Mouse (Mus musculus) heart, embryonic 11.5 days (tissue): Measurements from ENCODE around the gene Denr. TPM values are rescaled to one million over a fixed set of nuclear protein-coding genes. Genes with fewer than 3 reads are reported as not detected.

Experiments
- ATAC-seq: fragments of 200-750 bp; cut with Nextera tagmentation; replicated peaks from 2 replicates; pipeline ENCODE4 v1.8.0; 2017; ENCODE audit warnings: moderate library complexity; ENCODE audit not compliant: insufficient number of reproducible peaks, low FRiP score, low TSS enrichment
- H3K27ac ChIP-seq: fragments of 300-500 bp; sonication (generic); 2 replicates; pipeline ENCODE4 v1.5.1; 2014; ENCODE audit warnings: mild to moderate bottlenecking, low read depth, low read length
- H3K27me3 ChIP-seq: fragments of 300-500 bp; sonication (generic); 2 replicates; pipeline ENCODE4 v1.6.1; 2014; ENCODE audit warnings: mild to moderate bottlenecking, low read length, mixed read lengths; ENCODE audit not compliant: control insufficient read depth, insufficient read depth
- H3K36me3 ChIP-seq: fragments of 300-500 bp; sonication (generic); 2 replicates; pipeline ENCODE4 v1.6.1; 2014; ENCODE audit warnings: mild to moderate bottlenecking, low read length, moderate library complexity, mixed read lengths; ENCODE audit not compliant: control insufficient read depth, insufficient read depth
- H3K4me1 ChIP-seq: fragments of 300-500 bp; sonication (generic); 2 replicates; pipeline ENCODE4 v1.6.1; 2014; ENCODE audit warnings: low read length; ENCODE audit not compliant: control insufficient read depth, insufficient read depth
- H3K4me2 ChIP-seq: fragments of 300-500 bp; sonication (generic); 2 replicates; pipeline ENCODE4 v1.6.1; 2014; ENCODE audit warnings: mild to moderate bottlenecking, moderate library complexity
- H3K4me3 ChIP-seq: fragments of 300-500 bp; sonication (generic); 2 replicates; pipeline ENCODE4 v1.5.1; 2014; ENCODE audit warnings: low read depth, low read length
- H3K9ac ChIP-seq: fragments of 300-500 bp; sonication (generic); 2 replicates; pipeline ENCODE4 v1.6.1; 2014; ENCODE audit warnings: mild to moderate bottlenecking, low read depth, low read length, moderate library complexity
- H3K9me3 ChIP-seq: fragments of 300-500 bp; sonication (generic); replicated peaks from 2 replicates; pipeline ENCODE4 v1.6.1; 2016; ENCODE audit warnings: low read length; ENCODE audit not compliant: control insufficient read depth
- WGBS: fragments of 180-500 bp; shearing (Covaris S2); extraction: QIAGEN DNeasy Blood & Tissue Kit; methylation state at CpG from one replicate; pipeline ENCODE4 v1.1.7; 2014; ENCODE audit not compliant: insufficient replicate concordance; 5-methylcytosine and 5-hydroxymethylcytosine counted together
- polyA plus RNA-seq: library from polyadenylated mRNA; unstranded; fragments of >200 nt; fragmentation: Nextera tagmentation; extraction: Ambion mirVana; gene quantifications from 2 replicates; pipeline ENCODE4 v1.2.1, GENCODE M21; 2014

The Denr gene
- polyA plus RNA-seq, 1 experiment from 2014 or later = 110 TPM

- H3K36me3 ChIP-seq = no peaks in the 10 kb centered on the region
These were observed 39.6 kb downstream of the Denr start for GRCm38 (mm10) chr5:123946546-123946945.

DNA sequence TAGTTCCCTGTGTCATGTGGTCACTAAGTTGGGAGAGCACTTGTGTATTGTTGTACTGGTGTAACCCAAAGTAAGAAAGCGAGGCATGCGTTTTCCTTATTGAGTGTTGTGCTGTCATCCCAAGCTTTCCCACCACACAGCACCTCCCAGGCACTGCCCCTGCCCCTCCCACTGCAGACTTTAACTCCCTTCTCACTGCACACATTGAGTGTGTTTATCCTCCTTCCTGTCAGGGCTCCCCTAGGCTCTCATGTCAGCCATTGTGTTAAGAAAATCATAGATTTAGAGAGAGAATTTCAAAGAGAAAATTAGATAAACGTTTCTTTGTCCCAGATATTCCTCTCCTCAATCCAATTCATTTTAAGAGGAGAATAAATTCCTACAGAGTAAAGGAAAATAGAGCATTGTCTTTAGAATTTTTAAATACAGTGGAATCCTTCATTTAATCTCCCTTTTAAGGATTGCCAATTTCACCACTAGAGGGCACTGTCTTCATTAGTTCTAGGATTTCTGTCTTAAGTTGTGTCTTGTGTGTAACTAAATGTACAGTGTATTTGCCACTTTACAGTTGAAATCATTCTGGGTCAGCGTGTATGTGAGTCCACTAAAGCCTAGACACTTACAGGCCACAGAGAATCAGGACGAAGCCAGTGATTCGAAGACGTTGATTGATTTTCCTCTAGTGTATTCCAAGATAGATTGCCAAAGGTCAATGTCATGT is 40.2 kb downstream of the Denr start:
- Histone ChIP-seq H3K4me3 (no peak overlapping the region), H3K27ac (no peak overlapping the region), H3K9me3 (no peaks in the 10 kb centered on the region), H3K4me1 (no peaks in the 10 kb centered on the region), H3K27me3 (no peaks in the 10 kb centered on the region), H3K4me2 (no peak overlapping the region), H3K36me3 (no peaks in the 10 kb centered on the region), H3K9ac (no peak overlapping the region)
- WGBS = 50% methylated on average over 7 of the region's 7 CpGs
- ATAC-seq = no peak

More at GRCm38 (mm10) chr5:123946546-123946945, 39.6 kb downstream of the Denr start:
- no peaks in the 10 kb centered on the region for H3K9me3 ChIP-seq
- no peak overlapping the region for H3K4me3 ChIP-seq
- WGBS = 70% methylated on average over 4 of the region's 4 CpGs
- no peak for ATAC-seq
- no peak overlapping the region for H3K27ac ChIP-seq
- no peaks in the 10 kb centered on the region for H3K4me1 ChIP-seq
- H3K9ac ChIP-seq = no peak overlapping the region
- H3K27me3 ChIP-seq = no peaks in the 10 kb centered on the region
- H3K4me2 ChIP-seq = no peak overlapping the region

DNA sequence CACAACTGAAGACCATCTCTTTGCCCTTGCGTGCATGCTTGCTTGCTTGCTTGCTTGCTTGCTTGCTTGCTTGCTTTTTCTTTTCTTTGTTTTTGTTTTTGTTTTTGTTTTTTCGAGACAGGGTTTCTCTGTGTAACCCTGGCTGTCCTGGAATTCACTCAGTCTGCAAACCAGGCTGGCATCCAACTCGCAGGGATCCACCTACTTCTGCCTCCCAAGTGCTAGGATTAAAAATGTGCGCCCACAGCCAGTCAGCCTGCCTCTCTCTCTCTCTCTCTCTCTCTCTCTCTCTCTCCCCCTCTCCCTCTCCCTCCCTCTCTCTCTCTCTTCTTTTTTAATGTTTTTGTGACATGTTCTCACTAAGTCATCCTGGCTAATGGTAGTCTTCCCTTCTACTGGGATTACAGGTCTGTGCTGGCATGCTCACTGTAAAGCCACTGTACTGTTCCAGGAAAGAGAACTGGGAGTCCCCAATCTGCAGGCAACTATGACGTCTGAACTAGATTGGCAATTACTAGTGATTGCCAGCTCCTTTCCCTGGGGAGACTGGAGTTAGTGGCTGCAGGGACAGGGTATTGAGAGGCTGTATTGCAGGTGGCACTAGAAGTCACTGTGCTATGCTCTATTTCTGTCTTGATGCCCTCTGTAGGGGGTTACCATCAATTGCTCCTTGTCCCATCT is 45.5 kb downstream of the Denr start:
- no peak for ATAC-seq
- Histone ChIP-seq H3K27me3 (no peaks in the 10 kb centered on the region), H3K36me3 (no peaks in the 10 kb centered on the region), H3K9ac (no peak overlapping the region), H3K9me3 (no peaks in the 10 kb centered on the region), H3K4me1 (no peaks in the 10 kb centered on the region), H3K4me2 (no peak overlapping the region), H3K27ac (no peak overlapping the region), H3K4me3 (no peak overlapping the region)
- WGBS = 57% methylated on average over 5 of the region's 5 CpGs

DNA sequence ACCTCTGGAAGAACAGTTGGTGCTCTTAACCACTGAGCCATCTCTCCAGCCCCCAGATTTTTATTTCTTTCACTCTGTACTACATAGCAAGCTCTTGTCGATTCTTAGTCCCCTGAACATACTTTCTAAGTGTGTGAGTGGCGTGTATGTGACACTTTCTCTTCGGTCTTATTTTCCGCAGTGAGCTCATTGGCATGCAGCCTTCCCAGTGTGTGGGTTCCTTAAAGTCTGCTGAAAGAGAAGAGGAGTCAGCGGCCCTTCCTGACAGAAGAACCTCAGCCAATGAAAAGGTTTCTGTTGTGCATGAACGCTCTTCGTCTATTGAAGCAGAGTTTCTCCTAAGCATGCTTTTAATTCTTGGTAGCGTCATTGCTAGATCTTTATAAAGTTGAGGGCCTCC is 50.2 kb downstream of the Denr start:
- ATAC-seq = no peak
- Histone ChIP-seq H3K4me1 (no peaks in the 10 kb centered on the region), H3K27me3 (no peaks in the 10 kb centered on the region), H3K4me2 (no peak overlapping the region), H3K9me3 (no peaks in the 10 kb centered on the region), H3K4me3 (no peak overlapping the region), H3K27ac (no peak overlapping the region), H3K36me3 (no peaks in the 10 kb centered on the region), H3K9ac (no peak overlapping the region)
- 86% methylated on average over 8 of the region's 8 CpGs for WGBS

- ATAC-seq = no peak
- no peak overlapping the region for H3K27ac ChIP-seq
- WGBS = 76% methylated on average over 3 of the region's 3 CpGs
- no peaks in the 10 kb centered on the region for H3K9me3 ChIP-seq
- H3K27me3 ChIP-seq = no peaks in the 10 kb centered on the region
- no peak overlapping the region for H3K4me2 ChIP-seq
- no peaks in the 10 kb centered on the region for H3K4me1 ChIP-seq
- no peak overlapping the region for H3K4me3 ChIP-seq
- H3K36me3 ChIP-seq = no peaks in the 10 kb centered on the region
- H3K9ac ChIP-seq = no peak overlapping the region
These were observed 52.0 kb downstream of the Denr start for GRCm38 (mm10) chr5:123959018-123959417.

DNA sequence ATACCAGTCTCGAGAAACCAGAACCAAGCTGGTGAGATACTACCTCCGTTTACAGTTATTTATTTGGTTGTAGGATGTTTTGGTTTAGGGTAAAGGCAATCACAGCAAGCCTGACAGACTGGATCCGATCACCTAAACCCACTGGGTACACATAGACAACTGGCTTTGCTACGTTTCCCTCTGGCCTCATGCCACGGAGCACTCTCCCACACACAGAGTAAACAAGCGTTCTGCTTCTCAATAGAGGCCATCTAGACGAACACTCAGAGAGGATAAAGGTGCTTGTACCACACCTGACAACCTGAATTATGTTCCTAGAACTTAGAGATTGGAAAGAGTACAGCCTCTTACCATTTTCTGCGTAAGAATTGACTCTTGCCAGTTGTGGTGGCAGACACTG is 53.2 kb downstream of the Denr start:
- Histone ChIP-seq H3K9ac (no peak overlapping the region), H3K9me3 (no peaks in the 10 kb centered on the region), H3K36me3 (no peaks in the 10 kb centered on the region), H3K4me2 (no peak overlapping the region), H3K4me1 (no peaks in the 10 kb centered on the region), H3K27me3 (no peaks in the 10 kb centered on the region), H3K27ac (no peak overlapping the region), H3K4me3 (no peak overlapping the region)
- ATAC-seq = no peak
- 73% methylated on average over 8 of the region's 8 CpGs for whole genome bisulfite sequencing

DNA sequence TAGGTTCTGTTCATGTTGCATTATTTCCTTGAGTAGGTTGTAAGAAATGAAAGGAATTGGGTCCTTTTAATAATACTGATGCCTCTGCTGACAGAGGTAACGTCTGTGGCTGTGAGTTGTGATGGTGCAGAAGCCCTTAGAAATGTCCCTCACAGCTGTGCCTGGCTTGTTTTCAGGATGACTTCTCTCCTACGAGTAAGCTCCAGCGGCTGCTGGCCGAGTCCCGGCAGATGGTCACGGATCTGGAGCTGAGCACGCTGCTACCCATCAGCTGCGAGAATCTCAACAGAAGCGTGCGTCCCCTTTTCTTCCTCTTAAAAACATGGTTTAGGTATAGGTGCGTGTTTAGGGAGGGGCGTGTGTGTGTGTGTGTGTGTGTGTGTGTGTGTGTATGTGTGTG is 54.1 kb downstream of the Denr start:
- H3K4me2 ChIP-seq = no peak overlapping the region
- H3K36me3 ChIP-seq = no peaks in the 10 kb centered on the region
- no peaks in the 10 kb centered on the region for H3K27me3 ChIP-seq
- no peak overlapping the region for H3K27ac ChIP-seq
- no peaks in the 10 kb centered on the region for H3K4me1 ChIP-seq
- H3K9me3 ChIP-seq = no peaks in the 10 kb centered on the region
- no peak for ATAC-seq
- no peak overlapping the region for H3K4me3 ChIP-seq
- no peak overlapping the region for H3K9ac ChIP-seq
- WGBS = 79% methylated on average over 12 of the region's 12 CpGs

DNA sequence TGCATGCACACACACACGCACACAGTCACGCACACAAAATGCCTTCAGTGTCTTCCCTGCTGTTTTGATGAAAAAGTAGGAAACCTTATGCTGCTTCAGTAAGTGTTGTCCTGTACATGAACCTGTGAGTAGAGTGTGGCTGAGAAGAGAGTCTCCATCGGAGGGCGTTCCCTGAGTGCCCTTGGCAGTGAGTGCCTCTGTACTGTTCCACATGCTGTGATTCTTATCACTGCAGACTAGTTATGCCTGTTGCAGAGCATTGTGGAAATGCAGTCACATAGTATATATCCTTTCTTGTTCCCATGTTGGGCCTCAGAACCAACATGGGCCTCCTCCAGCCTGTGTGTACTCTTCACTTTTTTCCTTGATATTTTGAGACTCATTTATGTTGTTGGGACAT is 57.2 kb downstream of the Denr start:
- Histone ChIP-seq H3K27me3 (no peaks in the 10 kb centered on the region), H3K9ac (no peak overlapping the region), H3K4me2 (no peak overlapping the region), H3K9me3 (no peaks in the 10 kb centered on the region), H3K36me3 (no peaks in the 10 kb centered on the region), H3K4me3 (no peak overlapping the region), H3K4me1 (no peaks in the 10 kb centered on the region), H3K27ac (no peak overlapping the region)
- WGBS = 92% methylated on average over 4 of the region's 4 CpGs
- no peak for ATAC-seq

DNA sequence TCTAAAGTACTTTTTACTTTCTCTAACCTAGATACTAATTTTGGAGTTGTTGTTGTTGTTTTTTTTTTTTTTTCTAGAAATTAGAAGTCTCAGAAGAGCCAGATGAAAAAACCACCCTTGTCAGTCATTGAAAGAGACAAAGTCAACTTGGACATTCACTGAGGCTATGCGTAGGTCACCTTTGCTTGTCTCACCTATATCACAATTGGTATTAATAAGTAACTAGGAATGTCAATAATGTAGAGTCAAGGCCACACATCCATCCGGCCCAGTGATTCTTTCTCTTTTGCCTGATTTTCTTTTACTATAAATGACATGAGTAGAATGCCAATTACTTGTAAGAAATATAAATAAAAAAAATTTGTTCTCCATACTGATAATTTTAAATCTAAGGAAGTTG is 59.8 kb downstream of the Denr start:
- Histone ChIP-seq H3K4me3 (no peak overlapping the region), H3K36me3 (no peaks in the 10 kb centered on the region), H3K4me2 (no peak overlapping the region), H3K9ac (no peak overlapping the region), H3K27ac (no peak overlapping the region), H3K27me3 (no peaks in the 10 kb centered on the region), H3K4me1 (no peaks in the 10 kb centered on the region), H3K9me3 (no peaks in the 10 kb centered on the region)
- 86% methylated on average over 2 of the region's 2 CpGs for WGBS
- ATAC-seq = no peak
